Mouse (Mus musculus) cerebellum, adult 2 months (tissue): ENCODE data around the gene Ntn1.

Source experiments
- CTCF ChIP-seq: fragments of 200-500 bp; IDR thresholded peaks from 2 replicates; pipeline ENCODE4 v1.5.1; 2011; ENCODE audit warnings: low read depth, mild to moderate bottlenecking, control low read depth, low read length, moderate library complexity, borderline replicate concordance; ENCODE audit not compliant: insufficient read depth
- POLR2A ChIP-seq: fragments of 200-500 bp; IDR thresholded peaks from 2 replicates; pipeline ENCODE4 v1.6.1; 2011; ENCODE audit warnings: low read length, control low read depth, borderline replicate concordance; ENCODE audit not compliant: insufficient read depth

GRCm38 (mm10) chr11:68432361-68433021, 31.9 kb upstream of the Ntn1 start:
- TF ChIP-seq CTCF (no peak), POLR2A (no peak)
